Mouse (Mus musculus) gastrocnemius, postnatal 14 days (tissue): ENCODE results near the gene Polr1c. TPM values are rescaled to one million over a fixed set of nuclear protein-coding genes. Genes with fewer than 3 reads are reported as not detected.

Source experiments
- DNase-seq: peaks from one replicate; pipeline ENCODE4 v3.0.0; 2021; ENCODE audit warnings: mixed read lengths
- intact Hi-C: fragments of 180-260 bp; cut with DNase I; formaldehyde crosslinking; loops from one replicate; pipeline ENCODE4 v1.15.1; 2025; ENCODE audit warnings: low total_unique reads
- total RNA-seq, 2 experiments: library from RNA; stranded (reverse); gene quantifications; 2 replicates each; pipeline ENCODE4 v1.2.3; 2021

Gene Polr1c
- total RNA-seq, 2 experiments from 2014 or later = 14.5 to 15.1 TPM

DNA sequence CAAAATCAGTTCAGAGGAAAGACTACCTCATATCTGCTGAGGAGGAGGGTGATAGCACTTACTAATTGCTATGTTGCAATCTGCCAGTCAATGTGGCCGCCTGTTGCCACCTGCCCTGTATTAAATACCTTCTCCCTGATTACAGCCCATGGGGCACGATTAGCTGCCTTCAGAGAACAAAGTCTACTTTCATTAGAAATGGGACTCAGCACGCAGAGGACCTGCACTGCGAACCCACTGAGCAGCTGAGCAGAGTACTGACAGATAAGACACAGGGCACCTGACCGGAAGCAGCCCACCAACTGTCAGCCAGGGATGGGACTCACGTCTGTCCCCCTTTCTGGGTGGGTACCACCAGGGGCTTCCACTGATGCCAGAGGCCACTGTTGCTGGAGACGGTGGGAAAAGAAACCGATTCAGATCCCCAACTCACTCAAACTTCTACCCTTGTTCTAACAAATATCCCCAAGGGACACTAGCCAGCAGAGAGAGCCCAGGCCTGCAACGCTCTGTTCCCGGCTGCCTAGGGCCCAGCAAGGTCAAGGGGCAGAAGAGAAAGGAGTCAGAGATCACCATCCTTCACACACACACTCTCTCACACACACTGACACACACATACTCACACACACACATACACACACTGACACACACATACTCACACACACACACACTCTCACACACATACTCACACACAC lies 20.3 kb upstream of the Polr1c start:
- no peak for DNase-seq
- intact Hi-C loops = loop anchor here (10.0 kb wide), 1 partner anchor 117 kb away; the partner anchor contains the start of gene Zfp318

DNA sequence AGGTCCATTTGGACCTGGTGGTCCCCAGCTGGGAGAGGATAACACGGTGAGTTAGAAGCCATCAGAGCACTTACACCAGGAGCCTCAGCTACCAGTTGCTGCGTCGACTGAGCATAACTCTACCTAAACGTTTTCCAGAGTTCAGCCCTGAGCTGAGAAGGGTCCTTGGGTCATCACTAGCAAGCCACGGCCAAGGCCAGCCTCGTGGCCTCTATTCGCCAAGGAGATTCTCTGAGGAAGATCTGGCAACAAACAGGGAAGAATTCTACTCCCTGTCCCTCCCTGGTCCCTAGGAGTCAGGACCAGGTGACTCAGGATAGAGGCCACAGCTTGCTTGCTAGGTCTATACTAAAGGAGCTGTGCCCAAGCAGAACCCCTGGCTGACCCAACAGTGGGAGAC lies 19.7 kb upstream of the Polr1c start:
- no peak for DNase-seq
- intact Hi-C loops = loop anchor here (2.0 to 10.0 kb wide), 2 partner anchors 31 to 117 kb away; partner anchors contain the start of gene Zfp318

- DNase-seq = no peak
- intact Hi-C loops = loop anchor here (2.0 to 10.0 kb wide), 2 partner anchors 32 to 118 kb away; partner anchors contain the start of gene Zfp318
These were observed 19.1 kb upstream of the Polr1c start for GRCm38 (mm10) chr17:46266986-46267385.

DNA sequence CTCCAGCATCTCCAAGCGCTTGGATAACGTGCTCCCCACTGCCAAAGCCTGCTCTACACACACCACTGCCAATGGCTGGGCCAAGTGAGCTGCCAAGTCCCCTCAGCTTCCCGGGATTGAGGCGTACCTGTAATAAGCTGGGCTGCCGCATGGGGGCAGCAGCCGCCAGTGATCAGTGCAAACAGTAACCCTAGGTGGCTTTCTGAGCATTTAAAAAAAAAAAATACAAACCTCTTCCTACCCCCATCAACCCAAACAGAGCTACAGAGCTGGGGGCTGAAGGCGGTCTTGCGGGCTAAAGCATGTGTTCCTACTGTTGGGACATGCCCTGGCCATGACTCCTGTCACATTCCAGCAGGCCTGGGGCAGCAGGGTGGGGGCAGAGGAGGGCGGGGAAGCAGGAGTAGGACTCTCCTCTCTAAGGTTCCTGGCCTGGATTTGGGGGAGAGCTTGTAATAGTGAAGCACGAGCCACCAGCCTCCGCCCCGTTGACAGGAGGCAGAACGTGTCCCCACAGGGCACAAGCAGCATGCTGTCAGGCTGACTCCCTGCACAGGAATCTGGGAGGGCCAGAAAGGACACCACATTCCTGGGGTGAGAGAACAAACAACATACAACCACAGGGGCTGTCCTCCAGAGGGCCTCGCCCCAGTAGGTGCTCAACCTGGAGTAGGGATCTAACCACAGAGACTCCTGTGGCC lies 18.2 kb upstream of the Polr1c start:
- DNase-seq = peak; percentile 86
- intact Hi-C loops = loop anchor here (2.0 to 10.0 kb wide), 2 partner anchors 33 to 119 kb away; partner anchors contain the start of gene Zfp318

DNA sequence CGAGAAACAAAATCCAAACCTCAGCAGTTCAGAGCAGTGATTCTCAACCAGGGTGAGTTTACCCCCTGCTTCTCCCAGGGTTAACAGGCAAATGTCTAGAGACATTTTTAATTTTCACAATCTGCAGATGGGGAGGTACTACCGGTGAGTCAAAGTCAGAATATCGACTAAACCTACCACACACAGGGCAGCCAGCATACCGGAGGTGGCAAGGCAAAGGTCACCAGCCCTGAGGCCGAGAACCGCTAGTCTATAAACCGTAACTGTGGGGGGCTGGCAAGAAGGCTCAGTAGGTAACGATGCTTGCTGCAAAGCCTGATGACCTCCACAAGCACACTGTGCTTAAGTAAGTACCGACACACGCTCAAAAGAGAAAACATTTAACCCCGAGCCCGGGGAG lies 17.6 kb upstream of the Polr1c start:
- intact Hi-C loops = loop anchor here (10.0 kb wide), 1 partner anchor 119 kb away; the partner anchor contains the start of gene Zfp318
- no peak for DNase-seq

DNA sequence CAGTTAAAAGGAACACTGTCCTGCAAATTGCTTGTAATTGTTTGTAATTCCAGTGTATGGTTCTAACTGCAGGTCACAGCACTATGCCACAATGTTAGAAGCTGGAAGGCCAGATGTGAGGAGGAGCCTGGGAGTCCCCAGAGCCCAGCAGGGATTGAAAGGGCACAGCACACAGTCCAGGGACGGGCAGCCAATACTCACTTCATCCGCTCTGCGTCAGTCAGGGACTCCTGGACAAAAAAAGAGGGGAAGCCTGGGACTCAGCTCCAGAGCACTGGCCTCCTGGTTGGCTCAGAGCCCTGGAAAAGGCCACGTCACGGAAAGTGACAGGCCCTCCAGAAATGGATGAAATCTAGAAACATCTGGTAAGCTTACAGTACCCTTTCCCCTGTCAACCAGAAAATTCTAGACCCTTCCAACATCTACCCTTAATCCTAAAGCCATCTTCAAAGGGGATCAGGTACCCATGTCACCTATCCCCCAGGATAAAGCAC lies 14.4 kb upstream of the Polr1c start:
- intact Hi-C loops = loop anchor here (10.0 kb wide), 1 partner anchor 123 kb away; the partner anchor contains the start of gene Zfp318
- no peak for DNase-seq

- intact Hi-C loops = loop anchor here (10.0 kb wide), 1 partner anchor 125 kb away; the partner anchor contains the start of gene Zfp318
- no peak for DNase-seq
These were observed 11.8 kb upstream of the Polr1c start for GRCm38 (mm10) chr17:46259675-46260074.

- intact Hi-C loops = no loop called here
- DNase-seq = no peak
These were observed 10.6 kb upstream of the Polr1c start for GRCm38 (mm10) chr17:46258279-46259053.

GRCm38 (mm10) chr17:46255147-46255546 lies 7.3 kb upstream of the Polr1c start:
- DNase-seq = no peak
- intact Hi-C loops = no loop called here

GRCm38 (mm10) chr17:46254106-46254505 lies 6.3 kb upstream of the Polr1c start:
- no peak for DNase-seq
- intact Hi-C loops = no loop called here

- intact Hi-C loops = no loop called here
These were observed 5.7 kb upstream of the Polr1c start, which contains the start of gene Lrrc73 for GRCm38 (mm10) chr17:46253452-46254084. Lrrc73 (plus strand) TSS chr17:46253531.

GRCm38 (mm10) chr17:46252571-46253451 lies 5.0 kb upstream of the Polr1c start:
- intact Hi-C loops = no loop called here
- no peak for DNase-seq

More at GRCm38 (mm10) chr17:46253452-46254084, 5.7 kb upstream of the Polr1c start, which contains the start of gene Lrrc73:
- peak; percentile 91 for DNase-seq

GRCm38 (mm10) chr17:46251174-46251573 lies 3.3 kb upstream of the Polr1c start:
- no peak for DNase-seq
- intact Hi-C loops = no loop called here

DNA sequence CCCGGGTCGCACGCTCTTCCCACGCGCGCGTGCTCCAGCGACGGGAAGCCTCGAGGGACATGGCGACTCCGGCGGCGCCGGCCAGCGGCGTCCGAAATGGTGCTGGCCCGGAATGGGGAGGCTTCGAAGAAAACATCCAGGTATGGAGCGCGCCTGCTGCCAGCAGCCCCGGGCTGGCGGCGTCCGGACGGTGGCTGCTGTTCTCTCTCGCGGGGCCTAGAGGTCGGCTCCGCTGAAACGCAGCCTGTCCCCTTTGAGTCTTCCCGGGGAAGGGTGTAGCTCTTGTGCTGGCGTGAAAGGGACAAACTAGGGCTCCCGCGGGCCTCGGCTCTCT lies 302 bp upstream of the Polr1c start:
- intact Hi-C loops = no loop called here

DNA sequence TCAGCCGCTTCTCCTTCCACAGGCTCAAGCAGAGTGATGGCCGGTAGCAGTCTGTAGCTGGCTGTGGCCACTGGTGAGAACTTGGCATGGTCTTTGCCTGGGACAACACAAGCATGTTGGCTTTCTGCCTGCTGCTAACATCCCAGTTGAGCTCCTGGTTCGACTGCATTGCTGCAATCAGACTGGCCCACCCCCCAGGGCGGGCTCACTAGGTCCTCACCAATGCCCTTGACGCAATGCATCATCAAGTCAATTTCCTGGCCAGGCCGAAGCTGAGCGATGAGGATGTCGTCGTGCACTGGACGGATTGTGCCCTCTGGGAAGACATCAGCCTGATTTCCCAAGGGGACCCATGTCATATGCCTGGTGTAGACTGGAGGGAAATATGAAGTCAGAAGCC lies 3.3 kb downstream of the Polr1c start:
- DNase-seq = no peak
- intact Hi-C loops = no loop called here

More for the DNA sequence above, 302 bp upstream of the Polr1c start:
- no peak for DNase-seq

DNA sequence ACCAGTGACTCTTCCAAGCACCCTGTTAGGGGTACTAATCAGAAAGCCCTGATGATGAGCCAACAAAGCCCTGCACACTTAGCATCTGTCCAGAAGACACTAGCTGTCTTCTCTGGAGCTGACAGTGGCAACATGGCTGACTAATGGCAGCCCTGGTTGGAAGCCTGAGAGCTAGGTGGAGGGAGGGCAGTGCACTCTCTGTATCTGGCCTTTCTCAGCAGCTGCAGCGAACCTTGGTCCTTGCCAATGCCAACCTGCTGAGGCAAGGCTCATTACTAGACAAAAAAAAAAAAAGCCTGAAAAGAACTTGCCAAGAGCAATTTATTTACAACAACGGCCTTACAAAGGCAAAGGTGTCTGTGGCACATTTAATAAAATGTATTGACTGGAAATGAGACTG lies 4.2 kb downstream of the Polr1c start:
- no peak for DNase-seq
- intact Hi-C loops = no loop called here

DNA sequence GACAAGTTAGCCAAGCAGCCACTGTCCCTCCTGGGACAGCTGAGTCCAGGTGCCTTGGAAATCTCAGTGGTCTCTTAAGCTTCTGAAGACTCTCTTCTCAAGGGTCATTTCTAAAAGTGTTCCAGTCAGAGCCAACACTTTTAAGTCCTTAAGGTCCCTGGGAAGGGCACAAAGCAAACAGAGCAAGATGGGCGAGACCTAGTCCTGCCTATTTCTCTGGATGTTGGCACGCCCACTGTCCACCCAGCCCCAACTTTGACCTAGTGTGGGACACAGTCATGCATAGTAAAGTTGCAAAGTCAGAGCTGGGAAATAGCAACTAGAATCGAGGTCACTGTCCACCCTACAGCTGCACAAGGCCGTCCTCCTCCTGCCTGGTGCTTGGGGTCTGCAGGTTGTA lies 4.9 kb downstream of the Polr1c start:
- intact Hi-C loops = no loop called here
- no peak for DNase-seq

DNA sequence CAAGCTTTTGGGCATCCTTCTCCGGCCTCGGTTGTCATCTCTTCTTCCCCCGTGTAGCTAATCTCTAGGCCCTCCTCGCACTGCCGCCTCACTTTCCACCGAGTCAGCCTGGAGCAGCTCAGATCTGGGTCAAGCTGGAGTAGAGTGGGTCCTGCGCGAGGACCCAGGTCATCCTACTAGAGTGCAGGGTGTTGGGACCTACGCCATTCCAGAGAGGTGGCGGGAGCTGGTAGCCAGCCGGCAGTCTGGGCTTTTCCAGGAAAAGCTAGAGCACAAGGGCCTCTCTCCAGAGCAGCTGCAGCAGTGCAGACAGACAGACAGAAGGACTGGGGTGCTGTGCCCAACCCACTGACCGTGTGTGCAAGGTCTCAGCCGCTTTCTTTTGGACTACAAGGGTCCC lies 5.6 kb downstream of the Polr1c start:
- intact Hi-C loops = no loop called here
- no peak for DNase-seq
